Mouse (Mus musculus) testis, postnatal 14 days (tissue): ENCODE results near the gene Pld2.
A peak's percentile ranks its signal among the peaks of the same experiment; 100 is the strongest.
"Not testable (repeated sequence)": the region's sequence is repeated elsewhere in the genome, so short reads cannot be mapped to it uniquely, and the experiment has no call there.

Experiments used
- DNase-seq: peaks from one replicate; pipeline ENCODE4 v3.0.0; 2021; ENCODE audit warnings: low spot score

Gene Pld2

DNA sequence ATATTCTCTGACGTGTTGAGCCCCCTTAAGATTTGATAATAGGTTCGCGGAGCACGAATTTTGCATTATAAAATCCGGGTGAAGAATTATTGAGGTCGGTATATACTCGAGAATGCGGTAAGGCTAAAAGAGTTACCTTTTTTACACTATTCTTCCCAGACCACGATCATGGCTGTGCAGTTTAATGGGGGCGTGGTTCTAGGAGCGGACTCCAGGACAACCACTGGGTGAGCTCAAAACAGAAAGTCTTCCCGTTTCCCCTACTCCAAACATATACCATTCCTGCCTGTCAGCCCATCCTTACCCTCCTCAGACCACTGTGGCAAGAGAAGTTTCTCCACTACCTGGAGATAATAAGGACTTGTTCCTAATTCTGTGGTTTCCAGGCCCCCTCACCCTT, 14.1 kb upstream of the Pld2 start:
- DNase-seq = no peak

DNA sequence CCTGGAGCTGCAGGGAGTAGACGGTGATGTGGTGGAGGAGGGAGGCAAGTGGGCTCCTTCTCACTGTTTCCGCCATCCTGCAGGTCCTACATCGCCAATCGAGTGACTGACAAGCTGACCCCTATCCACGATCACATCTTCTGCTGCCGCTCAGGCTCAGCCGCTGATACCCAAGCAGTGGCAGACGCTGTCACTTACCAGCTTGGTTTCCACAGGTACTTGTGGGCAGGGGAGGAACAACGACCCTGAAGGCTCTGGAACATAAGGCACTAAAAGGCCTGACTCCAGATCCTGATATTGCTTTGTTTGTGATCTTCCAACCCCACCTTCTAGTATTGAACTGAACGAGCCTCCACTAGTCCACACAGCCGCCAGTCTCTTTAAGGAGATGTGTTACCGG, 13.7 kb upstream of the Pld2 start:
- no peak for DNase-seq

DNA sequence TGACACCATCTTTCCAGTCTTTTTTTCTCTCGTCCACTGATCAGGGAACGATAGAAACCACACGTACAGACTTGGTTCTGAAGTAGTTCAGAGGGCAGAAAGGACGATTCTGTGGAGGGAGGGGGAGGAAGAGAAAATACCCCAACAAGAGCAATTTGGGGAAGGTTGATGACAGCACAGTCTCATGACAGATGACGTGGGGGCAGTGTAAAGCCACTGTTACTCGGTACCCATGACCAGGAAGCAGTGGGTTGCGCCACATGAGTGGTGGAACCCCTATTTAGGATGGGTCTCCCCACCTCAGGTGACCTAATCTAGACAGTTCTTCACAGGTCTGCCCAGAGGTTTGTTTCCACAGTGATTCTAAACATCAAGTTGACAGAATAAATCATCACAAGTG, 11.3 kb upstream of the Pld2 start:
- DNase-seq = no peak

DNA sequence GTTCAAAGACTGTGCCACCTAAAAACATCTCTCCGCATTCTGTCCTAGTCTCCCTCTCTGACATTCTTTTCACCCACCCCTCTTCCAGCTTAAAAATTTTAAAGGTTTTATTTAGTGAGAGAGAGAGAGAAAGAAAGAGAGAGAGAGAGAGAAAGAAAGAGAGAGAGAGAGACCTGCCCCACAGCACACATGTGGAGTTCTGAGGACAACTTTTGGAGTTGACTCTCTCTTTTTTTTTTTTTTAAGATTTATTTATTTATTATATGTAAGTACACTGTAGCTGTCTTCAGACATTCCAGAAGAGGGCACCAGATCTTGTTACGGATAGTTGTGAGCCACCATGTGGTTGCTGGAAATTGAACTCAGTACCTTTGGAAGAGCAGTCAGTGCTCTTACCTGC, 8.8 kb upstream of the Pld2 start:
- not testable (repeated sequence) for DNase-seq

DNA sequence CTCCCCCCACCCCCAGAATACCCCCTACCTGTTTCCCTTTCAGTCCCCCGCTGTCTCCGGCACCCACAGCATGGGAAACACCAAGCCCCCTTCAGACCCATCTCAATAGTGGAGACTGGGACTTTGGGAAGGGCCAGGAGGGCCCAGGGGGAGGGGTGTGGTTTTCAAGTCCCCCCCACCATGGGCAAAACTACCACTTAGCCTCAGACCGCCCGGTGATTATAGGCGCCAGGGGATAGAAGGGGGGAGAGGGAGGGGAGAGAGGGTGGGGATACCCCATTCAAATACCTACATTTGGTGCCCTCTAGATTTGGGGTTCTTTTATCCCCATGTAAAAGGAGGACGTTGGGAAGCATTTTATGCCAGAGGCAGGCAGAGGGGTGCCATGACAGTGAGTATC, 7.0 kb upstream of the Pld2 start, which contains the start of gene Gm40193:
Gm40193 (minus strand) TSS at position 101 of the 400 bp plus-strand sequence.
- DNase-seq = no peak

DNA sequence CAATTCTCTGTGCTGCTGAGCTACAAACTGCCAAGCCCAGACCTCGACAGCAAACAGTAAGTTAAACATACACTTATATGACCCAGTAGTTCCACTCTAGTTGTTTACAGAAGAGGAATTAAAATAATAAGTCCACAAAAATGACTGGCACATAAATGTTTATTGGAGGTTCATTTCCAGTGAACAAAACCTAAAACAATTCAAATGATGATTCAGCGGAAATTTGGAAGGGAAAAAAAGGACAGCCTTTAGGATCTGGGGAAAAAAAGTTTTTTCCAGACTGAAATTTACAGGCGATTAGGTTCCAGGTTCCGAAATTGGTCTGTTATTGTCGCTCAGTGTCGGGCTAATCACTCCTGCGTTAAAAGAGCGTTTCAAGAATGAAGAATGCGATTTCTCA, 441 bp upstream of the Pld2 start:
- DNase-seq = no peak

DNA sequence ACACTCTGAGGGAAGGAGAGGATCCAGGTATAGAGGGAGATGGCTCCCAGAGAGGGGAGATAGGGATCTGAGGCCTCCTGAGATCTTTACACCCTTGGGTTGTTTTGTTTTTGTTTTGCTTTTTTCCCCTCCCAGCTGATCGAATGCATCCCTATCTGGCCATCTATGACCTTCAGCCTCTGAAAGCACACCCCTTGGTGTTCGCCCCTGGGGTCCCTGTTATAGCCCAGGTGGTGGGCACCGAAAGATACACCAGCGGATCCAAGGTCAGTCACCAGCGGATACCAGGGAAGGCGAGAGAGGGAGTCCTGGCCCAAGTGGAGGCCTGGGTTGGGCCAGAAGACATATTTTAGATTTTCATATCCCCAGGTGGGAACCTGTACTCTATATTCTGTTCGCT, 1.1 kb downstream of the Pld2 start:
- no peak for DNase-seq

DNA sequence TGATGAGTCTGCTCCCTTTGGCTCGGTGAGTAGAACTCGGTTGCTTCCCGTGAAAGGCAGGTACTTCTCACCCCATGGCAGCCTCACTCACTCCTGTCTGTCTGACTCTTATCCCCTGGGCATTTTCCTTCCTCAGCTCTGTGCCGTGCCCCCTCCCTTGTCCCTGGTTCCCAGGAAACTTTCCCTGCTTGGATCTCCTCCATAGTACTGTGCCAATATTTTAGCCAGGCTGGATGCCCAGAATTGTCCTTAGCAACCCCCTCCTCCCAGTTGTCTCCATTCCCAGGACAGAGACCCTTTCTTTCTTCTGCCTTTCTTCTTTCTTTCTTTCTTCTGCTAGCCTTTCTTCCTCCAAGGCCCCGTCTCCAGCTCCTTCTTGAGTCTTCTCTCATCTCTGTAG, 1.6 kb downstream of the Pld2 start:
- DNase-seq = no peak

DNA sequence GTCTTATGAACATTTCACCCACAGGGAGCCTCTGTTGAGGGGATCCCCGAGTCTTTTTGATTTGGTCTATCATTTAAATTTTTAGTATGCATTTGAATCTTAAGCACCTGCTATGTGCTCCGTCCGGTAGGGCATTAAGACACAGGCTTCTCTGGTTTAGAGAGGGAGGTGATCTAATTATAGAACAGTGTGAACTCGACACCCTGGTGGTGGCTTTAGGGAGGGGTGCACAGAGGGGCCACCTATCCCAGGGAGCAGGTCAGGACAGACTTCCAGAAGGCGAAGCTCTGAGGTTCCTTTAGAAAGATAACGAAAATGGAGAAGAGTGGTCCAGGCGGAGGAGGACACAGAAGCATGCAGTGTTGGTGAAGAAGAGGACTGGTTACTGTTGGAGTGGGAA, 4.6 kb downstream of the Pld2 start:
- no peak for DNase-seq

DNA sequence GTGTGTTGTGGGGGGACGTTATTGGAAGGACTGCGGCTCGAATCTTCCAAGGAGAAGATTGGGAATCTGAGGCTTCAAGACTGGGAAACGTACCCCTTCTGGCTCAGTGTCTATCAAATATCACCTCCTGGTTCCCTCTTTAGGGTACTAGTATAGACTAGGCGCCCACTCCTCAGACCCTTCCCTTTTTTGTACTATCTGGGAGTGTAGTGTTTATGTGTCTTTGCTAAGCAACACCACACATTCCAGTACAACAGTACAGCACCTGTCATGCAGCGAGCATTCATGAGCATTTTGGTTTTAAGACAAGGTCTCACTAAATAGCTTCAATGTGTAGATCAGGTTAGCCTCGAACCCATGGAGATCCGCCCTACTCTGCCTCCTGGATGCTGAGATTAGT, 11.7 kb downstream of the Pld2 start:
- no peak for DNase-seq

DNA sequence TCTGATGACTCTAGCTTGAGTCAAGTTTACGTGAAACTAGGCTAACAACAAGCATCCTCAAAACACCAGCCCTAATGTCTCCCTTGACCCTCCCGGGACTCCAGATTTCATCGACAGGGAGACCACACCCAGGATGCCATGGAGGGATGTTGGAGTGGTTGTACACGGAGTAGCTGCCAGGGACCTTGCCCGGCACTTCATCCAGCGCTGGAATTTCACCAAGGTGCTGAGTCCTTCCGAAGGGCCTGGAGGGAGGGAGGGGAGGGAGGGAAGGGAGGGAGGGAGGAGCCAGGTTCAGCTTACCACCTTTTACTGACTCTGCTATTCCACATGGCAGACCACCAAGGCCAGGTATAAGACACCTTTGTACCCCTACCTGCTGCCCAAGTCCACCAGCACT, 14.1 kb downstream of the Pld2 start:
- no peak for DNase-seq

DNA sequence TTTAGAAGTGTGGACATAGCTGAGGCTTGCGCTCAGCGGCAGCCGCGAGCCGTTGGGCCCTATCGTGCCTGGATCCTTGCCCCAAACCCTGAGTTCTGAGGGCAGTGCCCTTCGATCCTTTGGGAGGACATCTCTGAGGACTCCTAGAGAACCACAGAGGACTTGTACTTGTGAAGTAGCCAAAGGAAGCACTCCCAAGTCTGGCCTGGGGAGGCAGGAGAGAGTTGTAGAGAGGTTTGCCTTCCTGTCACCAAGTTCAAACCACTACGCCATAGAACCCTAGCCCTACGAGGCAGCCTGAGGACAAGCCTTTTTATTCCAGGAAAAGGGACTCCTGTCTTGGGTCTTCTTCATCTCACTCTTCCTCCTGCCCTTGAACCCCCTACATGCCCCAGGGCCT, 17.7 kb downstream of the Pld2 start:
- no peak for DNase-seq

DNA sequence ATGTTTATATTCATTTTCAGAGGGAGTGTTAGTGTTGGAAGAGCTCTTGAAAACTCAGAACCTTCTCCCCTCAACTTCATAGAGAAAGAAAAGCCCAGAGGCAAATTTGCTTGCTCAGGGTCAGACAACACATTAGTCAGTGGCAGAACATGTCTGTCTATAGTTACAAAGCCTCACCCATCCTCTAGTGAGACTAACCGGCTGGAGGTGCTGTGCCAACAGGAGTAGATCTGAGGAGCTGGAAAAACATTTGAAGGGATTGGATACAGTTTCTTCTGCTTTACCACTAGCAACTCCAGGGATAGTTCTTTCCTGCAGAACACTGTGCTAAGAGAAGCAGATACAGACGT, 22.0 kb downstream of the Pld2 start:
- no peak for DNase-seq

DNA sequence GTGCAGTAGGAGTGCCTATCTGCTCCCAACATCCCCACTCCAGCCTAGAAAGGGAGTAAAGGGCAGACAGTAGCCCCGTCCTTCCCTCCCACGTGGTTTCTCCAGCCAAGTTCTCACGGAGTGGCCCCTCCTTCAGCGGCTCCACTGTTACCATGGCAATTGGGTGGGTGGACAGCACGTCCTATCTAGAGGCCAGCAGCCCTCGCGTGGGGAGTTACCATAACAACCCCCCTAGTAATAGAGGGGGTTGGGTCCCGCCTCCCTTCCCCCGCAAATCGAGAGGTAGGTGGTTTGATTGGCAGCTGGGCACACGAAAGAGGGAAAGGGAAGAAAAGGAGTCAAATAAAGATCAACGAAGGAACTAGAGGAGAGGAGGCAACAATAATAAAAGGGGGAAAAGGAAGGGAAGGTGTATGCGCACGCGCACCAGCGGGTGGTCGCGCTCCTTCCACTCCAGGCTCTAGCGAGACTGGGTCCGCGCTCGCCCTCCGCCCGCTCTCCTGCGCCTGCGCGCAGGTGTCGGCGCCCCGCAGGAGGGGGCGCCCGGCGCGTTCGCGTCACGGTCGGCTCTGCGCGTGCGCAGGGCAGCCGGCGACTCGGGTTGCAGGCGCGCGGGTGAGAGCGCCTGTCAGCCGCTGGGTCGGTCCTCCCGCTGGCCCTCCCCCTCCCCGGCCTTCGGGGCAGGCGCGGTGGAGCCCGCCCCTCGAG, 22.6 kb downstream of the Pld2 start, which contains the start of gene Mink1:
Mink1 (plus strand) TSS at position 595 of the 708 bp plus-strand sequence.
- peak; percentile 93 for DNase-seq

DNA sequence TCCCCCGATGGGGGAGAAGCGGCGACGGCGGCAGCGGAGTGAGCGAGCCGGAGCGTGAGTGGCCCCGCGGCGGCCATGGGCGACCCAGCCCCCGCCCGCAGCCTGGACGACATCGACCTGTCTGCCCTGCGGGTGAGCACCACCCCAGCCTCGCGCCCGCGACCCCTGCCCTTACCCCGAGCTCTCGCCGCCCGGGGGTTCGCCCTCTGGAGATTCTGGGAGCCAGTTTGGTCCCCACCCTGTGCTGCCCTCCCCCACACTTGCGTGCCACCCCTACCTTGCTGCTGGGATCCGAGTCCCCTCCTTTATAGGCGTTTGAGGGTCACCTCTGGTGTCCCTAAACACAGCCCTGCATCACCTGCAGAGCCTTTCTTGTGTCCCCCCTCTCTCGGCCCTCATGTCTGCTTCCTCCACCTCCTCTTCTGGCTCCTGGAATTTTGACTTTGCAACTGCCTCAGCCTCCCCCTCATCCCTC, 23.2 kb downstream of the Pld2 start:
- no peak for DNase-seq

DNA sequence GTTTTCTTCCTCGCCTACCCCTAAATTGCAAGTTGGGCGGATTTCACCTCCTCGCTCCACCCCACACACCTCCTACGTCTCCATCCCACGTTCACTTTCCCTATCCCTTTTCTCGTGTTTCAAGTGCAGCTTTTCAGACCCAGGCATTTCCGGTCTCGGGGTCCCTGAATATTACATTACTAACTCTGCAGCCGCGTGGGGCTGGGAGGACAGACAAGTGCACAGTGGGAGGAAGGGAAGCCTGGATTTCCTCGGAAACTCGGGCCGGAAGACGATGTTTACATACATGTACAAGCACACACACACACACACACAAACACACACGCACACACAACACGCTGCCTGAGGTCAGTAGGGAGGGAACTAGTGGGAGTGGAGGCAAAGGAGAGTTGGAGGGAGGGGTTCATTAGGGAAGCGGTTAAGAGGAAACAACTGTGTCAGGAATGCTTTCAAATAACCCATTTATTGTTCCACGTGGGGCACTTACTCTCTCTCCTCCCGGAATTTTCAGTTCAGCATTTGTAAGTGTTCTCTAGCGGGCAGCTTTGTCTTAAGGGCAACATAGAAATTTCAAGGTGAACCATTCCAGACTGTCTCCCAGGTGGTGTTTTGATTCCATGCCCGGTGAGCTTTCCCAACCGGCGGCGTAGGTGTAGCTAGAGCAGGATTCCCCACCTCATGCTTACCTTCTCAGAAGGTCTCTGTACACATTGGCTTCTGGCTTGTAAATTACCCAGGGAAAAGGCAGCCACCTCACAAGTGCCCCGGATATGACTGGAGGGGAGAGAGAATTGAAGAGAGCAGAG, 23.8 kb downstream of the Pld2 start:
- peak; percentile 21 for DNase-seq

DNA sequence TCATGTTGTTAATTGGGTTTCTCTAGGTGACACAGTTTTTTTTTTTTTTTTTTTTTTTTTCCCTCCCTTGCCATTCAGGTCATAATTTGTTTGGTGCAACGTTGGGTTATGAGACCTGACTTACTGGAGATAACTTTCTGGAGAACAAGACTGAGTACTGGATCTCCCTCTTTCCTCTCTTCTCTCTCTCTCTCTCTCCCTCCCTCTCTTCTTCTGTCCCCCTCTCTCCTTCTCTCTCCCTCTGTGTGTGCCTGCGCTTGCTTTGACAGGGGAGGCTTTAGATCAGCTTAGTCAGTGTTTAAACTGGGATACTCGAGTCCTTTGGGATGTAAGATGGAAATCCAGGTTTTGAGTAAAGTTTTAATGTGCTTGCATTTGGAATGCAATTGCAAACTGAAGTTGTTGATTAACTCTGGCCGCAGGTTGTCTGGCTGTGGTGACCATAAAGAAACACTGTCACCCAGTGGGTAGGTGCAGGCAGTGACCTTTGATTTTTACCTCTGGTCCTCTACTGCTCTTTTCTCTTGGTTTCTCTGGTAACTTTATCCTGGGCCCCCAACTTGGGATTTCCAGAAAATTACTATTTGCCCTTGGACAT, 24.5 kb downstream of the Pld2 start:
- no peak for DNase-seq

DNA sequence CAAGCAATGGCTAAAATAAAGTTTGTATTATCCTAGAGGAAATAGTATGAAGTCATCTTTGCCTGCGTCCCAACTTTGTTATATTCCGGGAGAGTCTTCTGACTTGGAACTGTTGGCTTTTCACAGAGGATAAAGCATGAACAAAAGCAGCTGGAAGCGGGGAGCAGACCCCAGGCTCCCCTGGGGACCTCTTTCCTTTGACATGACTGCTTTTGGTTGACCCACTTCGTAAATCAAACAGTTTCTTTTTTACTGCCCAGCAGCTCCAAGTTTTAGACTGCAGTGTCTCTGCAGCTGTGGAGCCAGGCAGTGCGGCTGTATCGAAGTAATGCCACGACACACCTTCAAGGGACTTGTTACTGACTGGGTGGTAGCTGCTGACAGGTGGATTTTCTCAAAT, 26.7 kb downstream of the Pld2 start:
- no peak for DNase-seq

DNA sequence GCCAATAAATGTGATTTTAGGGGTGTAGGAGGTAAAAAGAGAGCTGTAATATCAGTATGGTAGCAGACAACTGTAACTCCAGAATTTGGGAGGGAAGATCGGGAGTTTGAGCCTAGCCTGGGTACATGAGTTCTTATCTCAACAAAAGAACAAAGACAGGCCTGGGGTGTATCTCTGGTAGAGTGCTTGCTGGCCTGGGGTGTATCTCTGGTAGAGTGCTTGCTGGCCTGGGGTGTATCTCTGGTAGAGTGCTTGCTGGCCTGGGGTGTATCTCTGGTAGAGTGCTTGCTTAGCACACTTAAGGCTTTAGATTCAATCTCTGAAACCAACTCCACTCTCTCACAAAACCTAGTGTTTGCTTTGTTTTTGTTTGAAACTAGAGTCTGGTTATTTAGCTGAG, 30.8 kb downstream of the Pld2 start:
- DNase-seq = not testable (repeated sequence)

DNA sequence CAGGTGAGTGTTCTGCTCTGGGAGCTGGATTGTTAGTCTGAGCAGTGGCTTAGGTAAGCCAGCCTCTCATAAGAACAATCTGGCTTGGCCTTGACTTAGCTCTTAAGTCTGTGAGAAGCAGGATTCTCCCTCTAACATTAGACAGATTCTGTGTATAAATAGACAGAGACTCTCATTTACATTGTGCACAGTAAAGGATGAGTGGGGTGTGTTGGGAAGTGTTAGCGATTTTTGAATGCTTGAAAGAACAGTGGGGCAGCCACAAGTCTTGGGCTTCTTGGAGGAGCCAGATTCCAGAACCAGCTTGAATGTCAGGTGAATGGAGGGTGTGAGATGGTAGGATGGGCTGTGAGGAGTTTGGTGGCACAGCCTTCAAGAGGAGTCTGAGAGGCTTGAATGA, 31.8 kb downstream of the Pld2 start:
- DNase-seq = no peak

DNA sequence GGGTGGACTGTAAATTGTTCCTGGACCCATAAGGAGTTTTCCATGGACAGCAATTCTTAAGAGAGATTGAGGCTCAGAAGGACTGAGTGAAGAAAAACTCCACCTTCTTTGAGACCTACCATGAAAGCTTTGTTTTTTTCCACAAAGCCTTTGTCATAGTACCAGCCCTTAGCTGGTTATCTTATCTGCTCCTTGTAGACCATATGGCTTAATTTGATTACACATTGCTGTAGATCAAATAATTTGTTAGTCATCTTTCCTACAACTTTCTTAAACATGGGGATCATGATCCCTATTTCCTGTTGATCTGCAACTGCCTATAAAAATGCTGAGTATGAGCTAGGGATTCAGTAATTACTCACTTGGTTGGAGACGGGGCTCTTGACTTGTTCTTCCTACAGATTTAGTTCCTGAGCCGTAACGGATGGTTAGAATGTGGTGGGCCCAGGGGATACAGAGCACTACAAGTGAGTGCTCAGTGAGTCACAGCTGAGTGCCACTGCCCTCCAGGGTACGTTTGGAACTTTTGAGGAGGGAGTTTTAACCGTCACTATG, 32.6 kb downstream of the Pld2 start:
- no peak for DNase-seq

DNA sequence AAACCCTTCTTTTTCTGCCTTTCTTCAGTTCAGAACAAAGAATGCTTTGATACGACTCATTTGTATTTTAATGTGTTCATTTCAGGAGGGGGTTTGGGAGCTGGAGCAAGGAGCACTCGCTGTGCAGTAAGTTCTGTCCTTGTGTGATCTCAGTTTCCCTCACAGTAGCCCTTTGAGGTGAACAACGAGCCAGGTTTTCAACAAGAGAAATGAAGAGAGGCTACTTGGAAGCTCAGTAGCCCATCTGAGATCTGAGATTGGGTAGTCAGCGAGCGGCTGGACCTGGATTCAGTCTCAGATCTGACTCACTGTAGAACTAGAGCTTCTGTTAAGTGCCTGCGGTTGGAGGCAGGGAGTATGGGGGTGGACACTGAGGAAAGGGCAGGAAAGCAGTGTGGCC, 34.0 kb downstream of the Pld2 start:
- no peak for DNase-seq

DNA sequence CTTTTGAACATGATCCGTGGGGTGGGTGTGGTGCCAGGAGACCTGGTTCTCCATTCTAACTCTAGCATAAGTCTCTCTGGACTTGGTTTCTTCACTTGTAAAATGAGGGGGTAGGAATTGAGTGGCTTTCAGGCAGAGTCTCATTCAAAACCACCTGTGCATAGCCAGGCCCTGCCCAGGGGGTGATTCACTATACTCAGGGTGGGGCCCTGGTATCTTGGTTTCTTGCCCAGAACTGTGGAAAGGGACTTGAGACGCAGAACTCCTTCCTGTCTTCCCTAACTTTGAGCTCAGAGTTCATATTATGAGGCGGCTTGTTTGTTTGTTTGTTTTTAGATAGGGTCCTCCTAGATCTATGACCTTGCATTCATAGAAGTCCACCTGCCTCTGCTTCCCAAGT, 37.3 kb downstream of the Pld2 start:
- no peak for DNase-seq
